Mouse (Mus musculus): ENCODE data around the gene Vmn2r85. TPM values are rescaled to one million over a fixed set of nuclear protein-coding genes. Genes with fewer than 3 reads are reported as not detected.

The Vmn2r85 gene
- not detected in 2 replicates for total RNA-seq (2023)

DNA sequence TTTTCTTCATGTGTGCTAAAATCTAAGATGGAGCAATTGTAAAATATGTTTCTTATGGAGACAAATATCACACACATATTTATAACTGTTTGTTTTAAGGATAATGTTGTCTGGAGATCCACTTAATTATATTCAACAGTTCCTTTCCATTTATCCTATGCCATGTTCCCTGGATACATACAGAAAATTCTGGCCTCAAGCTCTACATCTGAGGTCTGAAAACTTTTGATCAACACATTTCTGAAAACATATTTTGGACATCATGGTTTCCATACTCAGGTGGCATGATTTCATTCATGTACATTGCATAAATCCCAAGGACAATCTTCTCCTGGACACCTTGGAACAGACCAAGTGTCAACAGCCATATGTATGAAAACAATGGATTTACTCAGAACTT, at the start of gene Vmn2r85:
Gene Vmn2r85, minus strand, starts transcription at position 101 of the 400 bp plus-strand sequence.

DNA sequence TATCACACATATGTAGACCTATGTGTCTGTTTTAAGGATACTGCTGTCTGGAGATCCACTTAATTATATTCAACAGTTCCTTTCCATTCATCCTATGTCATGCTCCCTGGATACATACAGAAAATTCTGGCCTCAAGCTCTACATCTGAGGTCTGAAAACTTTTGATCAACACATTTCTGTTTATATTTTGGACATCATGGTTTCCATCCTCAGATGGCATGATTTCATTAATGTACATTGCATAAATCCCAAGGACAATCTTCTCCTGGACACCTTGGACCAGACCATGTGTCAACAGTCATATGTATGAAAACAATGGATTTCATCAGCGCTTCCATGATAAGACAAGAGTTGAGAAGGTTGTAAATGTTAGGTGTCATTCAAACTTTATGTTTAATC, 26.4 kb upstream of the Vmn2r85 start, which contains the start of gene Vmn2r86:
Gene Vmn2r86, minus strand, starts transcription at position 101 of the 400 bp plus-strand sequence.

DNA sequence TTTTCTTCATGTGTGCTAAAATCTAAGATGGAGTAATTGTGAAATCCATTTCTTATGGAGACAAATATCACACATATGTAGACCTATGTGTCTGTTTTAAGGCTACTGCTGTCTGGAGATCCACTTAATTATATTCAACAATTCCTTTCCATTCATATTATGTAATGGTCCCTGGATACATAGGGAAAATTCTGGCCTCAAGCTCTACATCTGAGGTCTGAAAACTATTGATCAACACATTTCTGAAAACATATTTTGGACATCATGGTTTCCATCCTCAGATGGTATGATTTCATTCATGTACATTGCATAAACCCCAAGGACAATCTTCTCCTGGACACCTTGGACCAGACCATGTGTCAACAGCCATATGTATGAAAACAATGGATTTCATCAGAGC, 35.3 kb downstream of the Vmn2r85 start, which contains the start of gene Vmn2r84:
Gene Vmn2r84, minus strand, starts transcription at position 101 of the 400 bp plus-strand sequence.

Other genes starting within 250 kb of the Vmn2r85 start
- not detected in 2 replicates for gene Olfr826, start 245.5 kb downstream of the Vmn2r85 start, total RNA-seq (2023)
- gene Olfr827, start 215.3 kb downstream of the Vmn2r85 start, total RNA-seq (2023), result not detected in 2 replicates
- gene Neurod4, start 149.5 kb downstream of the Vmn2r85 start, total RNA-seq (2023), result not detected in 2 replicates
- 1.5 and 1.6 TPM in 2 replicates for gene Tespa1, start 106.8 kb downstream of the Vmn2r85 start, total RNA-seq (2023)
- not detected in 2 replicates for gene Vmn2r84, start 35.4 kb downstream of the Vmn2r85 start, total RNA-seq (2023)
- gene Vmn2r86, start 26.3 kb upstream of the Vmn2r85 start, total RNA-seq (2023), result not detected in 2 replicates
- not detected in 2 replicates for gene Vmn2r87, start 67.7 kb upstream of the Vmn2r85 start, total RNA-seq (2023)

Measured in neutrophil, adult 65 days (primary cell).